Mouse (Mus musculus) lung, postnatal 0 days (tissue): ENCODE data around the gene Ufsp1.

Experiments used
- CTCF ChIP-seq: IDR thresholded peaks from 2 replicates; pipeline ENCODE4 v1.5.1; 2016; ENCODE audit warnings: antibody characterized with exemption, mild to moderate bottlenecking
- EP300 ChIP-seq: IDR thresholded peaks from 2 replicates; pipeline ENCODE4 v1.6.1; 2016; ENCODE audit warnings: antibody characterized with exemption, mild to moderate bottlenecking, control low read depth

DNA sequence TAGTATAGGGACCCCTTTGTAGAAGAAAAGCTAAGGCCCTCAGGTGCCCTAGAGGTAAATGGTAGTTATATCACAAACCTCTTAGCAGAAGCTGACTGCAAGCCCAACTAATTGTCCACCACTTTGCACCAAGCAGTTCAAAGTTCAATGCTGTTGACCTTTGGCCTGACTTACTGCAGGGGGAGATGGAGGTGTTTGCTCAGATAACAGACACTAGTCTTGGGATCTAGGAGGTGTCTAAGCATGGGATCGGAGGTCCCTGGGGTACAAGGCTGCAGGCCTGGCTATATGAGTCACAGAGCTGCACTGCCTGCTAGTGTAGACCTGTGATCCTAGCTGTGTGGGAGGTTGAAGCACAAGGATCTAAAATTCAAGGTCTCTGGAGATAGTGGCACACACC is 24.1 kb downstream of the Ufsp1 start:
- TF ChIP-seq CTCF (no peak), EP300 (no peak)
